Mouse (Mus musculus) embryonic facial prominence, embryonic 11.5 days (tissue): ENCODE results near the gene Gdf7. TPM values are rescaled to one million over a fixed set of nuclear protein-coding genes. Genes with fewer than 3 reads are reported as not detected.

Experiments used
- ATAC-seq: fragments of 200-750 bp; cut with Nextera tagmentation; replicated peaks from 2 replicates; pipeline ENCODE4 v1.8.0; 2017; ENCODE audit warnings: low read depth; ENCODE audit not compliant: insufficient number of reproducible peaks, low FRiP score, low TSS enrichment
- DNase-seq: peaks from one replicate; pipeline ENCODE4 v3.0.0-alpha.2; 2015; ENCODE audit warnings: low spot score
- H3K27ac ChIP-seq: fragments of 300-500 bp; sonication (generic); replicated peaks from 2 replicates; pipeline ENCODE4 v1.5.1; 2014; ENCODE audit warnings: mild to moderate bottlenecking, low read depth, low read length, control low read depth
- H3K27me3 ChIP-seq: fragments of 300-500 bp; sonication (generic); 2 replicates; pipeline ENCODE4 v1.6.1; 2014; ENCODE audit warnings: mild to moderate bottlenecking, low read length, moderate library complexity, mixed read lengths; ENCODE audit not compliant: control insufficient read depth, insufficient read depth
- H3K36me3 ChIP-seq: fragments of 300-500 bp; sonication (generic); replicated peaks from 2 replicates; pipeline ENCODE4 v1.6.1; 2014; ENCODE audit warnings: low read depth, mild to moderate bottlenecking, low read length, moderate library complexity, mixed read lengths; ENCODE audit not compliant: control insufficient read depth, insufficient read depth
- H3K4me1 ChIP-seq: fragments of 300-500 bp; sonication (generic); 2 replicates; pipeline ENCODE4 v1.6.1; 2014; ENCODE audit warnings: low read length, mixed read lengths; ENCODE audit not compliant: control insufficient read depth, insufficient read depth
- H3K4me2 ChIP-seq: fragments of 300-500 bp; sonication (generic); 2 replicates; pipeline ENCODE4 v1.6.1; 2014; ENCODE audit warnings: low read depth, mild to moderate bottlenecking, control low read depth, low read length, moderate library complexity
- H3K4me3 ChIP-seq: fragments of 300-500 bp; sonication (generic); 2 replicates; pipeline ENCODE4 v1.5.1; 2014; ENCODE audit warnings: low read depth, low read length, control low read depth
- H3K9ac ChIP-seq: fragments of 300-500 bp; sonication (generic); replicated peaks from 2 replicates; pipeline ENCODE4 v1.6.1; 2014; ENCODE audit warnings: mild to moderate bottlenecking, control low read depth, low read length
- H3K9me3 ChIP-seq: fragments of 300-500 bp; sonication (generic); replicated peaks from 2 replicates; pipeline ENCODE4 v1.6.1; 2016; ENCODE audit warnings: mild to moderate bottlenecking, low read length, inconsistent platforms, mixed read lengths; ENCODE audit not compliant: control insufficient read depth
- WGBS: fragments of 180-500 bp; shearing (Covaris S2); extraction: QIAGEN DNeasy Blood & Tissue Kit; methylation state at CpG from one replicate; pipeline ENCODE4 v1.1.7; 2014; 5-methylcytosine and 5-hydroxymethylcytosine counted together
- polyA plus RNA-seq: library from polyadenylated mRNA; unstranded; fragments of >200 nt; fragmentation: Nextera tagmentation; extraction: Ambion mirVana; gene quantifications from 2 replicates; pipeline ENCODE4 v1.2.1, GENCODE M21; 2014

Gdf7 gene
- polyA plus RNA-seq, 1 experiment from 2014 or later: 0.49 TPM

DNA sequence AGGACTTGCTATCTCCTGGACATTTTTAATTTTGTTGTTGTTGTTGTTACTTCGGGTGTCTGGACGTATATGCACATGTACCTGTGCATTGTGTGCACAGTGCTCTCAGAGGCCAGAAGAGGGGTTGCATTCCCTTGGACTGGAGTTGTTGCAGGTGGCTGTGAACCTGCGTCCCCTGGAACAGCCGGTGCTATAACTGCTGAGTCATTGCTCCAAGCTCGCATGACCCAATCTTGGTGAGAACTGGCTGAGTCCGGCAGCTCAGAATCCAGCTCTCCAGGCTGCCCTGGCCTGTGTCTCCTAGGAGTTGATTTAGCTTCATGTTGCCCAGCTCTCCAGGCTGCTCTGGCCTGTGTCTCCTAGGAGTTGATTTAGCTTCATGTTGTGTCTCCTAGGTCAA is 39.3 kb upstream of the Gdf7 start:
- DNase-seq (no peak), ATAC-seq (no peak)
- Histone ChIP-seq H3K9ac (no peak overlapping the region), H3K9me3 (no peaks in the 10 kb centered on the region), H3K4me1 (peaks cover 2% of the 10 kb centered on the region; the same call in 1 of the 2 replicates), H3K27me3 (no peaks in the 10 kb centered on the region), H3K36me3 (no peaks in the 10 kb centered on the region), H3K4me2 (no peak overlapping the region), H3K27ac (no peak overlapping the region), H3K4me3 (no peak overlapping the region)
- 91% methylated on average over 6 of the region's 6 CpGs for WGBS

- 43% methylated on average over 13 of the region's 13 CpGs for WGBS
- DNase-seq: no peak
- Histone ChIP-seq H3K4me2 (no peak overlapping the region), H3K4me3 (no peak overlapping the region), H3K36me3 (no peaks in the 10 kb centered on the region), H3K27me3 (no peaks in the 10 kb centered on the region), H3K4me1 (peaks cover 2% of the 10 kb centered on the region; the same call in 1 of the 2 replicates), H3K9ac (peak overlapping the region; percentile 25; the same call in 1 of the 2 replicates), H3K9me3 (no peaks in the 10 kb centered on the region), H3K27ac (no peak overlapping the region)
- 0 out of 2 replicates have a peak, but pooled peaks have one; percentile 31 for ATAC-seq
Observed at GRCm38 (mm10) chr12:8339591-8340319, 38.0 kb upstream of the Gdf7 start.

- DNase-seq: no peak
- no peaks in the 10 kb centered on the region for H3K27me3 ChIP-seq
- no peak for ATAC-seq
- no peaks in the 10 kb centered on the region for H3K36me3 ChIP-seq
- no peaks in the 10 kb centered on the region for H3K9me3 ChIP-seq
- no peak overlapping the region for H3K4me2 ChIP-seq
- no peak overlapping the region for H3K27ac ChIP-seq
- H3K4me1 ChIP-seq: peaks cover 2% of the 10 kb centered on the region; the same call in 1 of the 2 replicates
- H3K4me3 ChIP-seq: no peak overlapping the region
- H3K9ac ChIP-seq: no peak overlapping the region
- 74% methylated on average over 8 of the region's 8 CpGs for WGBS
Observed at GRCm38 (mm10) chr12:8338918-8339317, 37.2 kb upstream of the Gdf7 start.

DNA sequence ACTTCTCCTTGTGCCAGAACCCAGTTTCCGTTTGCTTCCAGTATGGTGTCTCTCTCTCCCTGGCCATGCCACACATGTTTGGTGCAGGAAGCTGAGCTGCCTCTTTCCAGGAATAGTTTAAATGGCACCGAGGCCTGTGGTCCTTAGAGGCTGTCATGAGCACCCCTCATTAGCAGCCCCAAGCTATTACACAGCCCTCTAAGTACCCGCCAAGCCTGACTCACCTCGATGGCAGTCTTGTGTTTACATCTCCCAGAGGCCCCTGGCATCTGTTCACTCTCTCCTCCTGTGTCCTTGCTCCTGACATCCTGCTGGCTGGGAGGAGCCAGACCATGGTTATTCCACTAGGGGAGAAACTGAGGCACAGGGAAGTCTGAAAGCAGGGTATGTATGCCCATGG is 36.7 kb upstream of the Gdf7 start:
- Histone ChIP-seq H3K27me3 (no peaks in the 10 kb centered on the region), H3K4me1 (peaks cover 2% of the 10 kb centered on the region; the same call in 1 of the 2 replicates), H3K36me3 (no peaks in the 10 kb centered on the region), H3K9me3 (no peaks in the 10 kb centered on the region), H3K9ac (no peak overlapping the region), H3K27ac (no peak overlapping the region), H3K4me3 (no peak overlapping the region), H3K4me2 (no peak overlapping the region)
- ATAC-seq: no peak
- no peak for DNase-seq
- WGBS: 56% methylated on average over 4 of the region's 4 CpGs

GRCm38 (mm10) chr12:8337286-8338060 is 35.7 kb upstream of the Gdf7 start:
- no peak for ATAC-seq
- 81% methylated on average over 12 of the region's 12 CpGs for WGBS
- H3K4me2 ChIP-seq: no peak overlapping the region
- no peak for DNase-seq
- no peaks in the 10 kb centered on the region for H3K36me3 ChIP-seq
- H3K9ac ChIP-seq: no peak overlapping the region
- no peak overlapping the region for H3K4me3 ChIP-seq
- H3K27me3 ChIP-seq: no peaks in the 10 kb centered on the region
- no peak overlapping the region for H3K27ac ChIP-seq
- H3K9me3 ChIP-seq: no peaks in the 10 kb centered on the region
- H3K4me1 ChIP-seq: peaks cover 2% of the 10 kb centered on the region; the same call in 1 of the 2 replicates

GRCm38 (mm10) chr12:8336601-8337285 is 35.0 kb upstream of the Gdf7 start:
- H3K36me3 ChIP-seq: no peaks in the 10 kb centered on the region
- H3K27ac ChIP-seq: no peak overlapping the region
- no peak overlapping the region for H3K4me3 ChIP-seq
- no peaks in the 10 kb centered on the region for H3K27me3 ChIP-seq
- H3K4me2 ChIP-seq: no peak overlapping the region
- 89% methylated on average over 10 of the region's 10 CpGs for WGBS
- peaks cover 2% of the 10 kb centered on the region; the same call in 1 of the 2 replicates for H3K4me1 ChIP-seq
- no peaks in the 10 kb centered on the region for H3K9me3 ChIP-seq
- DNase-seq (no peak), ATAC-seq (no peak)
- no peak overlapping the region for H3K9ac ChIP-seq

DNA sequence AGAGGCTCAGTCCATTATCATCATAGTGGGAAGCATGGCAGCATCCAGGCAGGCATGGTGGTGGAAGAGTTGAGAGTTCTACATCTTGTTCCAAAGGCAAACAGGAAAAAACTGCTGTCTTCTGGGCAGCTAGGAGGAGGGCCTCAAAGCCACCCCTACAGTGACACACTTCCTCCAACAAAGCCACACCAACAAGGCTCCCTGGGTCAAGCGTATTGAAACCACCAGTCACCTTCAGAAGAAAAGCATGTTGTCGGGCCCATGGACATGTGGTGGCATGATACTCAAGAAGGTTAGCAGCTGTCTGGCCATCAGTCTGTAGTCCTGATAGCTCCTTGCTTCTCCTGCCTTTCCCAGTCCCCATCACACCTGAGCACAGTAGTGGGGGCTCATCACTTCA is 33.7 kb upstream of the Gdf7 start:
- Histone ChIP-seq H3K27me3 (no peaks in the 10 kb centered on the region), H3K4me2 (no peak overlapping the region), H3K9ac (no peak overlapping the region), H3K27ac (no peak overlapping the region), H3K9me3 (no peaks in the 10 kb centered on the region), H3K4me1 (peaks cover 2% of the 10 kb centered on the region; the same call in 1 of the 2 replicates), H3K36me3 (no peaks in the 10 kb centered on the region), H3K4me3 (no peak overlapping the region)
- 93% methylated on average over 2 of the region's 2 CpGs for WGBS
- ATAC-seq (no peak), DNase-seq (no peak)
